Mouse (Mus musculus) bone marrow, adult 2 months (tissue): ENCODE measurements around the gene Mybph.

ENCODE experiments used
- CTCF ChIP-seq: fragments of 200-500 bp; IDR thresholded peaks from 2 replicates; pipeline ENCODE4 v1.5.1; 2011; ENCODE audit warnings: low read length, control low read depth; ENCODE audit not compliant: control insufficient read depth, insufficient read depth
- POLR2A ChIP-seq: fragments of 200-500 bp; IDR thresholded peaks from 2 replicates; pipeline ENCODE4 v1.6.1; 2011; ENCODE audit warnings: low read depth, mild to moderate bottlenecking, control low read depth, low read length, borderline replicate concordance; ENCODE audit not compliant: control insufficient read depth

GRCm38 (mm10) chr1:134162510-134163225 lies 30.6 kb upstream of the Mybph start:
- no peak for TF ChIP-seq POLR2A
- TF ChIP-seq CTCF = no peak
